Mouse (Mus musculus): Measurements from ENCODE around the gene Rcsd1.
"Not testable (repeated sequence)": the region's sequence is repeated elsewhere in the genome, so short reads cannot be mapped to it uniquely, and the experiment has no call there.

Gene Rcsd1

DNA sequence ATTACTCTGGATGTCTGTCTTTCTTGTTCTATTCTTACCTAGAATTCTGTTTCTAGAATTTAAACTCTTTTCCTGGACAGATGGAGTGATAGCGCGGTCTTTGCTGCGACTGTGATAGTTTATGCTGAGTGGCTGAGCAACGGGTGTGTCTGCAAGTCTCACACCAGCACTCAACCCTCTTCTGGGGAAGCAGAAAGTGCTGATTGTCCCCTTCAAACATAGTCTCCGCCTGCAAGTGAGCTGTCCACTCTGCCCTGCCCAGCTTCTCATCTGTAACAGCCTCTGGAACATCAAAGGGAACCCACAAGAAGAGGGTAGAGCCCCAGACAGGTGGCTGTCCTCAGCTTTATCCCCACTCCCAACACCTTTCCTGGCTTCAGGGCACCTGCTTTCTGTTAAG is 19.7 kb downstream of the Rcsd1 start:
- DNase-seq (ENCODE audit: low spot score), result no peak

DNA sequence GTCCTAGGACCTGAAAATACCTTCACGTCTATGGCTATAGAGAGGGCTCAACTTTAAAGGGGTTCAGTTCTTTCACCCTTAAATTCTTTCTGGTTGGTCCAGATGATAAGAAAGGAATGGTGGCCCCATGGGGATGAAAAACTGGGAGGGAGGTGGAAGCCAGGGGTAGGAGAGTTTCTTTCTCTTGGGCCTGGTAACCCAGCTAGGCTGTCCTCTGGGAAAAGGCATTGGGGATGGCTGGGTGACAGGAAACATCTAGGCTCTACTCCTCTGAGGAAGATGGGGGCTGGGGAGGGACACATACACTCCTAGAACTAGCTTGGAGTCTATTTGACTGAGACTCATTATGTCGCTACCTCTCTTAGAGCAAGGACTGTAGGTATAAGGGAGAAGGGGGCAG is 21.7 kb downstream of the Rcsd1 start:
- DNase-seq (ENCODE audit: low spot score), result no peak

DNA sequence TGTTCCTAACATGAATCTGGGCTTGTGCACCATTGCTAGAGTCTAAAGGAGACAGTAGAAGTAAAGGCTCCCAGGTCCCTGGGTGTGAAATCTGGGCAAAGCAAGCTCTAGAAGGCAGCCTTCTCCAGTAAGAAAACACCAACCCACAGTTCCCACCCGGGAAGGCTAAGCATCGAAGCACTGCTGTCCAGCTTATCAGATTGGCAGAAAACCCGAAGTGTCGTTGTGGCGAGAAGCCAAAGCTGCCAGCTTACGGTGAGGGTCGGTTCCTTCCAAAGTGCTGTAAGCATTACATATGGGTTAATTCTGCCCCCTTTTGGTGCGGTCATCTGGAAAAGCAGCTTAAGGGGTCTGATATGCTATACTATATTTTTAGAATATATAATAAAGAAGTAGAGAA is 22.6 kb downstream of the Rcsd1 start:
- no peak for DNase-seq (ENCODE audit: low spot score)

DNA sequence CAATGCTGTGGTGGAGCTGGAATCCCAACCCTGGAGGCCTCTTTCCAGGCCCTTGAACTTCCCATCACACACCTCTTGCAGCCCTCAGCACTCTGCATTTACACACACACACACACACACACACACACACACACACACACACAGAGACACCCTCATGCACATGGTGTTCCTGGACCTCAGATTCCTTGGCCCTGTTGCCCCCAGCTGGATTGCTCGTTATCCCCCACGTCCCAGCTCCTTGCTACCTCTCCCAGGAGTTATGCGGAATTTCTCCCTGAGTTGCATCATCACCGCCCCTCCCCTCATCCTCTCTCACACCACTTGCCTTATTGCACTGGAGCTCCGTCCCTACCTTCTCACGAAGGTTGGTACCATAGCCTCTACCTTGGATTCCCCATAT is 23.2 kb downstream of the Rcsd1 start:
- DNase-seq (ENCODE audit: low spot score), result no peak

DNA sequence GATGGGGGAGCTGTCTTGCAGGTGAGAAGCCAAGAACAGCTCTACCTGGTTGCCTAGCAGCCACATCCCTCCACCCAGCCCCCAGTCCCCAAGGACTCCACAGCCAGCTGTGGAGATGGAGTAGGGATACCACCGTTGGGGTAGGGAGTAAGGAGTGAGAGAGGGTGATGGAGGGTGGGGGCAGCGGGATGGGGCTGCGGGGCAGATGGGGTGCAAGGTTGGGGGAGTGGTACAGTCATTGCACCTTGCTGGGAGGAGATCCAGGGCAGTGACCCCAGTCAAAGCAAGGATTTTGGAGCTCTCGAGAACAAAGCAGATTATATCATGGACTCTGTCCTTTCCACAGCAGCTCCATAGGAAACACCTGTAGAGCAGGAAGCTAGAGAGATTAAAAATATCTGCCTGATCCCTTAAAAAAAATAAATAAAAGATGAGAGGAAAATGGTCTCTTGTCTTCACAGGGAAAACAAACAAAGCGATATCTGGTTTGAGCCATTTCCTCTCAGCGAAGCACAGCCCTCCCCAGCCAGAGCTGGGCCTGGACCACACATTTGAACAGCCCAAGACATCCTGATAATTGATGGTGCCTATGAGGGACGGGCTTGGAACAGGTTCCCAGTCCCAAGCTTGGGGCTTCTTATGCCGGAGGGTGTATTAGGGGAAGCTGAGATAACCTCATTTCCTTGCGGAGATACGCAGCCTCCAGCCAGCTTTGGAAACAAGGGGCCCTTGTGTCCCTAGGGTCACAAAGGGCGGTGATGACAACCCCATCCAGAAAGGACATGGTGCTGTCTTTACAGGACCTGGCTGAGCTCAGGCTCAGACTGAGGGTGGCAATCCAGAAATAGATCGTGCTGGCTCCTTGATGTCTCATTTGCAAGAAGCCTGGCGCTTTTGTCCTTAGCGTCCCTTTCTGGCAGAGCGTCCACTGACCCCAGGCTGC is 25.0 kb downstream of the Rcsd1 start:
- peak; percentile 39 for DNase-seq (ENCODE audit: low spot score)

DNA sequence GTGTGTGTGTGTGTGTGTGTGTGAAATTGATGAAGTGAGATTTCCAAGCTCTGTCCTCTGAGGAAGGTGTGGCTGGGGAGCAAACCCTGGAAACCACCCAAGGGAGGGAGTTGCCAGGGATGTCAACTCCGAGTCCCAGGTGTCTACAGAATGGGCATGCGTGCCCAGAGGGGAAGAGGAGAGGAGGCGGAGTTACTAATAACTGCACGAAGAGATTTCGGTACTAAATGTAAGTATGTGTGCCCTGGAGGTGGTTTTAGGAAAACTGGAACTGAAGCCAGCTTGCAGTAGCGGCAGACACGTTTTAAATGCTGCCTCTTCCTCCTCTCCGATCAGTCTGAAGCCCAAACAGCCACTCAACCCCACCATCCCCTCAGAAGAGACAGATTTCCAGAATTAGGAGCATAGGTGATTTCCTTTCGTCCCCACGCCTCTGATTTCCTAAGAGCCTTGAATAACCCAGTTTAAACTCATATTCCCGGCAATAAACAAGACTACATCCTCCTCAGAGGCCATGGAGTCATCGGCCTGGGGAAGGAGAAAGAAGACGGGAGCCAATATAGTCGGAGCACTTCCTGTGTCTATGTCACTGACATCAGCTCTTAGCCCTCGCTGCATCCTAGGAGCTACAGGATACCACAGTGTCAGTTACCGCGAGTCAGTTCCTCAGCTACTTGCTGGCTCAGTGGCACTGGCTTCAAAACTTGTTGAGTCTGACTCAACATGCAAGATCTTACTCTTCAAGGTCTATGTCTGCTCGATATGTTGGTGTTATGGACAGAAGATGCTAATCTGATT is 27.3 kb downstream of the Rcsd1 start:
- DNase-seq (ENCODE audit: low spot score), result no peak

DNA sequence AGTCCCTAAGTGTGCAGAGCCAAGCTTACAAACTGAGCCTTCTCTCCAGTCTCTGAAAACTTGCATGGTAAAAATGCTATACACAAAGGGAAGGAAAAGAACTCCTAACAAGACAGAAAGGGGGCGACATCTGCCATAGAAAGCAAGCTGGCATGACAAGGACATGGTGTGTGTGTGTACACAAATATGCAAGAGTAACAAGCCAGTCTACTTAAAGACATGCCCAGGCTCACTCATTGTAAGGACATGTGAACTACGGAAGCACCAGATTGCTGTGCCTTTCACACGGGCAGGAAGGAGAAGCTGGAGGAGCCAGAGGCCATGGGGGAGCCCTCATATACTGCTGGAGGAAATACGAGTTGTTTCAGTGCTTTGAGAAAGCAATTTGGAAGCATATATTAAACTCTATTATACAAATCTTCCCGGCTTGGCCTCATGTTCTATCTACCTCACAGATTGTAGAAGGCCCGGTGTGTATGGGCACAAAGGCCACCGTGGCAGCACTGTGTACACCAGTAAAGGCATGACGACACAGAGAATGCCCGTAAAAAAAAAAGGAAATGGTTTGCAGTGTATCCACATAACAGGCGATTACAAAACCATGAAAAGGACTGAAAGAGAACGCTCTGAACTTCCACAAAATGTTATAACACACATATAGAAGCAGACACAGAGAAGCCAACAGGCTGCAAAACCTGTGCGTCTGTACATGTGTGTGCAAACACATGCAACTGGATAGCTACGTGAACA is 28.3 kb downstream of the Rcsd1 start:
- no peak for DNase-seq (ENCODE audit: low spot score)

DNA sequence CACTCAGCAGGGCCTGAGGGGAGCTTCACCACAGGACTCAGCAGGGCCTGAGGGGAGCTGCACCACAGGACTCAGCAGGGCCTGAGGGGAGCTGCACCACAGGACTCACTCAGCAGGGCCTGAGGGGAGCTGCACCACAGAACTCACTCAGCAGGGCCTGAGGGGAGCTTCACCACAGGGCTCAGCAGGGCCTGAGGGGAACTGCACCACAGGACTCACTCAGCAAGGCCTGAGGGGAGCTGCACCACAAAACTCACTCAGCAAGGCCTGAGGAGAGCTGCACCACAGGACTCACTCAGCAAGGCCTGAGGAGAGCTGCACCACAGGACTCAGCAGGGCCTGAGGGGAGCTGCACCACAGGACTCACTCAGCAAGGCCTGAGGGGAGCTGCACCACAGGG is 29.5 kb downstream of the Rcsd1 start:
- DNase-seq (ENCODE audit: low spot score), result not testable (repeated sequence)

DNA sequence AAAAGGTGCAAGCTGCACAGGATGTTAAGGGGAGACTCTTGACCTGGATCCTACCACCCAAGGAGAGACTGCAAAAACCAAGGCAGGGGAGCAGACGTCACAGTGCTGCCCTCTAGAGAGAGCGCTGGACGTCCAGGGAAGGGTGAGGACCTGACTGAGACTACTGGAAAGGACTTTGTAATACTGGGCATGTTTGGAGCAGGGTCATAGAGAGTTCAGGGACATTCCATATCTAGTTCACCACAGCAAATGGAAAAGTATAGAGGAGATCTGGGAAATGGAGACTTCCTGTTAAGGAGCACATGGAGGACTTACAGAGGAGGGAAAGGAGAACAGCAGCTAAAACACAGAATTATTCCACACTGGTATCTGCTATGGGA is 29.9 kb downstream of the Rcsd1 start:
- no peak for DNase-seq (ENCODE audit: low spot score)

DNA sequence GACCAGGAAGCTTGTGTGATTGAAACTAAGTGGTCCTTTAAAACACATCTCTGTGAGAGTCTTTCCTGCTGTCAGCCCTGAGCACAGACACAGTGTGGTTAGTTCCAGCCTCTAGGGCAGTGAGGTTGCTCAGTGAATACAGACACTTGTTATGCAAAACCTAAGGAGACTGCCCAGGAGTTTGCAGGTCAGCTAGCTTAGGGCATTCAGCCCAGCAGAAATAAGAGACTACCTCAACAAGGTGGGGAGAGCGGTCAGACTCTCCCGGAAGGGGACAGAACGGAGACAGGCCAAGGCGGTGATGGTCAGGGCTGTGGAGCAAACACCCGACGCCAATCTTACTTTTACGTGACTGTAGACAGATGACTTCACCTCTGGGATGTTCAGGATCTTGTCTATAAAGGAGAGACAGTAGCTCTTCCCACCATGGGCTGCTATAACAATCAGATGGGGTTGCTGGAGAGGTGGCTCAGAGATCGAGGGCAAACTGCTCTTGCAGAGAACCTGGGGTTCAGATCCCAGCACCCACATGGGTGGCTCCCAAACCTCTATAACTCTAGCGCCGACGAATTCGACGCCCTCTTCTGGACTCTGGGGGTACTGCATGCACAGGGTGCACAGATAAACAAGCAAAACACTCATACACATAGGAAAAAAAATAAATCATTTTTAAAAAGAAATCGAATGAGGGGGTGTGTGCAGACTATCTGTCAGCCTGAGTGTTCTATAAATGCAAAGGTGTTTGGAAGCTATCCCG is 30.5 kb downstream of the Rcsd1 start:
- DNase-seq (ENCODE audit: low spot score), result no peak

DNA sequence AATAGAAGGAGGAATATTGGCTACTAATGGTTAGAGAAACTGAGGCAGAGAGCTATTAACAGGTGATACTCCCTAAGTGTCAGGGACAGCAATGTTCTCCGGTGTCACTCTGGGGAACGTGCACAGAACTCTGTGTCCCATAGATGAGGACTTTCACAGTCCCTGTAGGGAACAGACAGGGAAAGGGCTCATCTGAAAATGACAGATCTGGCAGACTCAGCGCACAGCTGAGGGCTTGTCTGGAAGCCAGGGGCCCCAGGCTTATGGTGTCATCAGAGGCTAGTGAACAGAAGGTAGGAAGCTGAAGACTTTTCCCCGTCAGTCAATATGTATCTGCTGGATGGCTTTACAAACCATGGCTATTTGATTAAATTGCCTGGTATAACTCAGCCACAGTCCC is 32.0 kb downstream of the Rcsd1 start:
- no peak for DNase-seq (ENCODE audit: low spot score)

DNA sequence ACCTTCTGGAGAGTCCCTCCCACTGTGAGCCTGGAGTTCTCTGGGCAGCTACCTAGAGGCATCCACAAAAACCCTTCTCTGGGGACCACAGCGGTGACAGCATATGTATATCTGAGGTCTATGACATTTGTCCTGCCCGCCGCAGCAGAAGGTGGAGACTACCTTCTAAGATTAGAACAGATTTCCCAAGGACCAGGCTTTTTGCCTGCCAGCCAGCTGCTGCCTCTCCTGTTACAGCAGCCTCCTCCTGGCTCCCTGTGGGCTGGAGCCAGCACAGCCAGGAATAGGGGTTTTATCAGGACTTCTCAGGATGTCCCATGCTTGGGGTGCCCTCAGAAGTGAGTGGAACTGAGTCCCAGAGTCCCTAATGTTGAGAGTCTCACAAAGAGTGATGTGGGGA is 32.6 kb downstream of the Rcsd1 start:
- no peak for DNase-seq (ENCODE audit: low spot score)

DNA sequence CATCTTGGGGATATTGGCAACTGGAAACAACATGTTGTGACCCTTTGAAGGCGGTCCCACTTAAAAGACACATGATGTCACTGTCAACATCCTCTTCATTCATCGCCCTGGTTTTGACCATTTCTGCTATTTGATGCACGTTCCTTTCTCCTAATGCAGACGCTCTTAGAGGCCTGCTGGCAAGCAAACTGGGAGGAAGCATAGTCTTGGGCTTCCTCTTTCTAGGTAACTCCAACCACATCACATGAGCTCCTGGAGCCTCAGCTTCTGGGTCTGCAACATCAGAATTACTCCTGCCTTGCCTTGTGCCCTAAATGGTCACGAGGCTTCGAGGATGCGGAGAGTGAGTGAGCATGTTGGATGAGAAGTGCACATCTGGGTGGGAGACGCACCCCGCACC is 34.4 kb downstream of the Rcsd1 start:
- DNase-seq (ENCODE audit: low spot score), result no peak

DNA sequence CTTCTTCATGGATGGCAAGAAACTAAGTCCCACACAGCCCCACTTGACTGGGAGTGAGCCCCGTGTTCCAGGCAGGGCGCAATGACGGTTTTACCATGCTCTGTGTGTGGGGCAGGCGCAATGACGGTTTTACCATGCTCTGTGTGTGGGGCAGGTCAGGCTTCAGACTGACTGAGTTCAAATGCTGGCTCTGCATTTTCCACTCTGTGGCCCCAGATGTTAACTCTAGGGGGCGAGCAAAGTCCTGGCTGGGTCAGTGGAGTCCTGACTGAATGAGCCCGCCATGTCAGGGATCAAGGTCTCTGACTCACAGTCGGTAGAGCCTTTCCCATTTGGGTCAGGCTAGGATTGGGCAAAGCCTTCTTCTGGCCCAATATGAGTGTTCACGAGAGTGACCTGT is 37.2 kb downstream of the Rcsd1 start:
- DNase-seq (ENCODE audit: low spot score), result no peak

DNA sequence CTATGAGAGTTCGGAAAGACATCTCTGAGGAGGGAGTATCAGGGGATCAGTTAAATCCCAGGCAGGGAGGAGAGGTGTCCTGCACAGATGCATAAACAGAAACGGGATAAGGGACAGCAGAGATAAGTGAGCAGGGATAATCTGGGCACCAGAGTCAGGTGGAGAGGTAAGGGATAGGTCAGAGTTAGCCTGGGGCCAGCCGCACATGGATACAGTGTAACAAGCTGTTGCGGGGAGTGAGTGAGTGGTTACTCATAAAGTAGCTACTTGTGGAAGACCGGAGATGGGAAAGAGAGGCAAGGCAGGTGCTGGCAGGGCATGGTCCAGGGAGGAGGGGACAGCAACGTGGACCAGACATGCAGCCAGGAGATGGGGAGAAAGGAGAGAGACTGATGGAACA is 39.5 kb downstream of the Rcsd1 start:
- no peak for DNase-seq (ENCODE audit: low spot score)

DNA sequence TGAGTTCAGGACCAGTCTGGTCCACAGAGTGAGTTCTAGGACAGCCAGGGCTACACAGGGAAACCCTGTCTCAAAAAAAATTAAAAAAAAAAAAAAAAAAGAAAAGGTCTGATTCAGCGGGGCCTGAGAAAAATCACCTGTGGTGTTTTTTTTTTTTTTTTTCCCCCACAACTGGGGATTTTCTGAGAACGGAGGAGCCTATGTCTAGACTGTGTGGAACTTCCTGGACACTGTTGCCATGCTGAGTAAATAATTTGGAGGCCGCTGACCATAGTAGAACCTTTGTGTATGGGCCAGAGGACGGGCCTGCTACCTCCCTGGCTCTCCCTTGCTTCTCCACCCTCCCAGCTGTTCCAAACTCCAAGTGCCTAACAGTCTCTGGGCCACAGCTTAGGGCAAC is 40.7 kb downstream of the Rcsd1 start:
- no peak for DNase-seq (ENCODE audit: low spot score)

DNA sequence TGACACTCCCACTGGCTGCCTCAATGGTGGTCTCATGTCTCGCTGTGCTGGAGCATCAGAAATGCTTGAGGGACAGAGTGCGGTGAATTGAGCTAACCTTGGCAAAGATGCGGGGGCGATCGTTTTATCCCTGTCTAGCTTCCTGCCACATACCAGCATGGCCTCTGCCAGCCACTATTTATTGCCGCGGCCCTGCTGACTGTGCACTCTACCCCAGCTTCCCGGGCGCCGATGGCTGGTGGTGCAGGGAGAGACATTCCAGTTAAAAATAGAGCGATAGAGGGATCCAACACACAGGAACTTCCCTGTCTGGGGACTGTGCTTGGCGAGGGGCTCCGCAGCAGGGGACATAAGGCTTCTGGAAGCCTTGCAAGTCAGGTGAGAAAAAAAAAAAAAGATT is 42.2 kb downstream of the Rcsd1 start:
- DNase-seq (ENCODE audit: low spot score), result no peak

DNA sequence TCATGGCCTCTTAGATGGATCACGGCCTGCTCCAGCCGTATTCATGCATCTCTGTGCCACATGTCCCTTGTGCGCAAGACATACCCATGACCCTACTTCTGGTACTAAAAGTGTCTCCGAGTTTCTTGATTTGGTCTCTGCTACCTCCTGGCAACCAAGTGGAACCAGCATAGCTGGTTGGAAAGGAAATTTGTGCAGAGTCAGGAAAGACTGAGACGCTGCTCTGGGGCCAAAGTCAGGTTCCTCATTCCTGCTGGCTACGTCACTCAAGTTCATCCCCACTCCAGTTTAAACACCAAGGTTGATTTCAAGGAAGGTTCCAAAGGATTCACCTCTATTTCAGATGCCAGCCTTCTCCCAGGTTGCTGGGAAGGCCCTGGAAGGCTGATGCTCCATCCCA is 42.6 kb downstream of the Rcsd1 start:
- DNase-seq (ENCODE audit: low spot score), result no peak

DNA sequence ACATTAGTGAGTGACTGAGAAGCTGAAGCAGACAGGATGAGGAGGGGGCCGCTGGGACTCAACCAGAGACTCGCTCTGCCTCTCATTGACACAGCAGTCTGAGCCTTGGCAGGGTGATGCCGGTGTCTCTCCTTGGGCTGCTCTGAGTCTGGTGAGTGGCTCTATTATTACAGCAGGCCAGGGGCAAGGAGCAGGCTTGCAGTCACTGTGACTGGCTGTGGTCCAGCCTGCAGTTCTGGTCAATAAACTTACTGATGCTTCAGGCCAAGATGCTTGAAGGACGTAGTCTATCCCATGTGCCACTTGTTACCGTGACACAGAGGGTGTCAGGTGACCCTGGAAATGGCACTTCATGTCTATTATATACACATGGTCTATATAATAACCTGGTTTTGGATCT is 43.8 kb downstream of the Rcsd1 start:
- DNase-seq (ENCODE audit: low spot score), result no peak

DNA sequence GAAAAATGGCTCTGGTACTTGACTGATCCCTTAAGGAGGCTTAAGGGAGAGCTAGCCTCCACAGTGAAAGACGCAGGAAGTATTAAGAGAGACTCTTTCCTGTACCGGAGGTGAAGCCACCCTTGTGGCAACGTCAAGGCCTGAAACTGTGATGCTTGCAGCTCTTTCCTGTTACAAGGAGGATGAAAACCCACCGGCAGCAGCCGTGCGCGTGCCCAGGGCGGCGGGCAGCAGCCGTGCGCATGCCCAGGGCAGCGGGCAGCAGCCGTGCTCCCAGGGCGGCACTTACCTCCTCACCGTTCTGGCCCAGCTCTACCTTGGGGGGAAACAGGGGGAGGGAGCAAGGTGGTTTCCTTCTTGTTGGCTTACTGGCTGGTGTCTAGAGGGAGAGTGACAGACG is 46.3 kb downstream of the Rcsd1 start:
- no peak for DNase-seq (ENCODE audit: low spot score)

DNA sequence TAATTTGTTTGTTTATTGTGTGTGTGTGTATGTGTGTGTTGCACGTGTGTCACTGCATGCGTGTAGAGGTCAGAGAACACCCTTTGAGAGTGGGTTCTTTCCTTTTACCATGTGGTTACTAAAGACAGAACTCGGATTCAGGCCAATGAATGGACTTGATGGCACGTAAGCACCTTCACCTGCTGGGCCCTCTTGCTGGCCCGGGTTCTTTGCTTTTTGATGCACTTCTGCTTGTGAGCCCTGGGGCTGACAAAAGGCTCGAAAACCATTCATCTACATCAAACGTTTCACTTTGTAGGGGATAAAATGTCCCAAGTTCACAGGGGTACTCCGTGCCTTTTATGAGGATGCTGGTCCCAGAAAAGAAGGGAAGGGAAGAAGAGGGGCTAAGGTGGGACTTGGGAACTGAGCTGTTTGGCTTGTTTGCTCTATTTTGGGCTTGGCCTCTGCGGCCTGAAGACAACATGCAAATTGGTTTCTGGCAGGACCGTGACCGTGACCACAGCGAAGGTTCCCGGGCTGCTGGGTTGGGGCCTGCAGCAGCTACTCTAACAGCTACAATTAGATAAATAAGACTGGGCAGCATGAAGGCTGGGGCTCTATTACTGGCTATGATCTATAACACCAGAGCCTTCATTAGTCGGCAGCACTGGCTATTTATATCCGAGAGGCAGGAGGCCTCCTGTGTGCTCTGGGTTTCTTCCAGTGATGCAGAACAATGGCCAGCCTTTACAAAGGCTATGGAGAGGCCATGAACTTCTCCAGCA is 46.9 kb downstream of the Rcsd1 start:
- no peak for DNase-seq (ENCODE audit: low spot score)

All from embryo, embryonic 10 days (tissue).